Mouse (Mus musculus): Measurements from ENCODE around the gene Nr6a1. TPM values are rescaled to one million over a fixed set of nuclear protein-coding genes. Genes with fewer than 3 reads are reported as not detected.

The Nr6a1 gene
- polyA plus RNA-seq, 1 experiment = 1.3 TPM

DNA sequence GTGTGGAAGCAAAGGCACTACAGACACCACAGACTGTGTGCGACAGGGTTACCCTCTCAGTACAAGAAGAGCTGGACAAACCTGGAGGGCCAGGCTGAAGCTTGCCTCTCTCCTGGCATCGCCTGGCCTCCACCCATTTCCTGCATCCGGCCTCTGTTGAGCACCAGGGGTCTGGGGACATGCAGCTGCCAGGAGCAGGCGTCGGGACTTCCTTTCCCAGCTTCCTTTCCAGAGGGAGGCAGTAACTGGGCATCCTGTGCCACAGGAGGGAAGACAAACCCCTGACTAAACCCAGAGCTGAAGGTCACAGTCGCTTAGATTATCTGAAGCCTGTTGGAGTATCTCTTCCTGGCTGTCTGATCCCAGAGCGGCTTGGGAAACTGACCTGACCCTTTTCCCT is 20.1 kb upstream of the Nr6a1 start:
- 34% methylated on average over 7 of the region's 7 CpGs for WGBS
- DNase-seq (ENCODE audit: low read depth in 1 of 2, low spot score in 2 of 2) = no peak
- H3K27me3 ChIP-seq (ENCODE audit: control insufficient read depth, insufficient read depth, low read length) = no peaks in the 10 kb centered on the region
- no peaks in the 10 kb centered on the region for H3K36me3 ChIP-seq (ENCODE audit: control insufficient read depth, insufficient read depth, low read length)
- no peak for TF ChIP-seq POLR2A (IDR thresholded peaks at IDR 0.05; ENCODE audit: low read depth, low read length)
- no peak overlapping the region for H3K27ac ChIP-seq (ENCODE audit: insufficient read depth, low read length)
- H3K4me3 ChIP-seq (ENCODE audit: extremely low read depth, insufficient read depth, insufficient read length) = no peak overlapping the region
- H3K4me1 ChIP-seq (ENCODE audit: control insufficient read depth, insufficient read depth, insufficient read length) = no peaks in the 10 kb centered on the region

- WGBS = 80% methylated on average over 3 of the region's 3 CpGs
- H3K4me3 ChIP-seq (ENCODE audit: extremely low read depth, insufficient read depth, insufficient read length) = no peak overlapping the region
- no peak for DNase-seq (ENCODE audit: low read depth in 1 of 2, low spot score in 2 of 2)
- H3K27me3 ChIP-seq (ENCODE audit: control insufficient read depth, insufficient read depth, low read length) = no peaks in the 10 kb centered on the region
- H3K27ac ChIP-seq (ENCODE audit: insufficient read depth, low read length) = no peak overlapping the region
- no peak for TF ChIP-seq CTCF (IDR thresholded peaks at IDR 0.05; ENCODE audit: extremely low read depth, insufficient read depth, insufficient read length, insufficient replicate concordance)
- TF ChIP-seq POLR2A (IDR thresholded peaks at IDR 0.05; ENCODE audit: low read depth, low read length) = no peak
- H3K36me3 ChIP-seq (ENCODE audit: control insufficient read depth, insufficient read depth, low read length) = no peaks in the 10 kb centered on the region
- no peaks in the 10 kb centered on the region for H3K4me1 ChIP-seq (ENCODE audit: control insufficient read depth, insufficient read depth, insufficient read length)
These were observed 17.1 kb upstream of the Nr6a1 start for GRCm38 (mm10) chr2:38944460-38945161.

DNA sequence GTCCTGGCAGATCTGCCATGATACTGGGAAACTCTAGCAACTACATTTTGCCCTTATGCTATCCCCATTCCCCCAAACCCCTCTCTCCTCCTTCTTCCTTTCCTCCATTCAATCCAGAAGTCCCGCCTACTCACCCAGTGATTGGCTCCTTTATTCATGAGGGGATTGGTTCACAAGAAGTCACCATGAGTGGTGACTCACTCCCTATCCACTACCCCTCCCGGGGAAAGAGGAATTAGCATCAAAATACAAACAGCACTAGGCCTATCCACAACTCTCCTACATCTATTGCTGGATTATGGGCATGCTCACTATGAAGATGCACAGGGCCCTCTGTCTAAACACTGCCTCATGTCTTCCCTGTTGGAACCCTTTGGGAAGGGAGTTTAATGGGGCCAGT is 16.5 kb upstream of the Nr6a1 start:
- no peak overlapping the region for H3K4me3 ChIP-seq (ENCODE audit: extremely low read depth, insufficient read depth, insufficient read length)
- no peak overlapping the region for H3K27ac ChIP-seq (ENCODE audit: insufficient read depth, low read length)
- no peak for TF ChIP-seq POLR2A (IDR thresholded peaks at IDR 0.05; ENCODE audit: low read depth, low read length)
- TF ChIP-seq CTCF (IDR thresholded peaks at IDR 0.05; ENCODE audit: extremely low read depth, insufficient read depth, insufficient read length, insufficient replicate concordance) = no peak
- H3K27me3 ChIP-seq (ENCODE audit: control insufficient read depth, insufficient read depth, low read length) = no peaks in the 10 kb centered on the region
- H3K4me1 ChIP-seq (ENCODE audit: control insufficient read depth, insufficient read depth, insufficient read length) = no peaks in the 10 kb centered on the region
- no peaks in the 10 kb centered on the region for H3K36me3 ChIP-seq (ENCODE audit: control insufficient read depth, insufficient read depth, low read length)
- WGBS = 49% methylated on average over 2 of the region's 2 CpGs
- DNase-seq (ENCODE audit: low read depth in 1 of 2, low spot score in 2 of 2) = no peak

DNA sequence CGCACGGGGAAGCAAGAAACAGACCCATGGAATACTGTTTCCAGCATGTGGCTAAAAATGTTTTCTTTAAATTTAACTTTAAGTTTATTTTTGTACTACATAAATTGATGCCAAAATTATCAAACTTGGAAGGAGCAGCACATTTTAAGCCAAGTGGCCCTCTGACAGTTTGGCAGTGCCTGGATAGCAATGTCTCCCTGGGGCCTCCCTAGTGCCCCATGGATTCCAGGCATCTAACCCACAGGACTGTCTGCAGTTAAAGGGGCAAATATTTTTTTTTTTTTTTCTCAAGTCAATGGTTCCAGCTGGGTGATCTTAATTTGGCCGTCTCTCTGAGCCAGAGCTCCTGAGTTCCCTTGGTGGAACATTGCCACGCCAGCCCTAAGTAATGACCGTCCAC is 15.7 kb upstream of the Nr6a1 start:
- WGBS = 86% methylated on average over 5 of the region's 5 CpGs
- Histone ChIP-seq H3K4me1 (ENCODE audit: control insufficient read depth, insufficient read depth, insufficient read length) (no peaks in the 10 kb centered on the region), H3K36me3 (ENCODE audit: control insufficient read depth, insufficient read depth, low read length) (no peaks in the 10 kb centered on the region), H3K27ac (ENCODE audit: insufficient read depth, low read length) (no peak overlapping the region), H3K4me3 (ENCODE audit: extremely low read depth, insufficient read depth, insufficient read length) (no peak overlapping the region), H3K27me3 (ENCODE audit: control insufficient read depth, insufficient read depth, low read length) (no peaks in the 10 kb centered on the region)
- no peak for DNase-seq (ENCODE audit: low read depth in 1 of 2, low spot score in 2 of 2)
- TF ChIP-seq CTCF (IDR thresholded peaks at IDR 0.05; ENCODE audit: extremely low read depth, insufficient read depth, insufficient read length, insufficient replicate concordance) (no peak), POLR2A (IDR thresholded peaks at IDR 0.05; ENCODE audit: low read depth, low read length) (no peak)

DNA sequence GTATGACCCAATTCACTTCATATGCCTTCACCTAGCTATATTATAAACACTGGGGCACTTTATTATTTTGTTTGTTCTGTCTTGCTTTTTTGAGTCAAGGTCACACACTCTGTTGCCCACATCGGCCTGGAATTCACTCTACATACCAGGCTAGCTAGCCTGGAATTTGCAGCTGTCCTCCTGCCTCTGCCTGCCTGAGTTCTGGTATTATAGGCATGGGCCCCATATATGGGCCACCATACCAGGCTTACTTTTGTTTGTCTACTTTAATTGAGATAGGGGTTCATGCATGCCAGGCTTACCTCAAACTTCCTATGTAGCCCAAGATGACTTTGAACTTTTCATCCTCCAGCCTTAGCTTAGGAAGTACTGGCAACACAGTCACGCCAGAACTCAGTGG is 14.4 kb upstream of the Nr6a1 start:
- 77% methylated on average over 2 of the region's 2 CpGs for WGBS

DNA sequence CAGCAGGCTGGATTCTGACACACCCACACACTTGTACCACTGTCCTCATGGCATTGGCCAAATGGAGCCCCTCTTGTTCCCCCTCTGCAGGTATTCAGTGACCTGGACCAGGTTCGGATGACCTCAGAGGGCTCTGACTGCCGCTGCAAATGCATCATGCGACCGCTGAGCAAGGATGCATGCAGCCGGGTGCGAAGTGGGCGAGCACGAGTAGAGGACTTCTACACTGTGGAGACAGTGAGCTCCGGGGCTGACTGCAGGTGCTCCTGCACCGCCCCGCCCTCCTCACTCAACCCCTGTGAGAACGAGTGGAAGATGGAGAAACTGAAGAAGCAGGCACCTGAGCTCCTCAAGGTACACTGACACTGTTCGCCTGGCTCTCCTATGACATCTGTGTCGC is 13.9 kb upstream of the Nr6a1 start:
- no peaks in the 10 kb centered on the region for H3K4me1 ChIP-seq (ENCODE audit: control insufficient read depth, insufficient read depth, insufficient read length)
- H3K4me3 ChIP-seq (ENCODE audit: extremely low read depth, insufficient read depth, insufficient read length) = no peak overlapping the region
- no peaks in the 10 kb centered on the region for H3K27me3 ChIP-seq (ENCODE audit: control insufficient read depth, insufficient read depth, low read length)
- H3K27ac ChIP-seq (ENCODE audit: insufficient read depth, low read length) = no peak overlapping the region
- TF ChIP-seq POLR2A (IDR thresholded peaks at IDR 0.05; ENCODE audit: low read depth, low read length) (no peak), CTCF (IDR thresholded peaks at IDR 0.05; ENCODE audit: extremely low read depth, insufficient read depth, insufficient read length, insufficient replicate concordance) (no peak)
- WGBS = 87% methylated on average over 14 of the region's 14 CpGs
- DNase-seq (ENCODE audit: low read depth in 1 of 2, low spot score in 2 of 2) = no peak
- no peaks in the 10 kb centered on the region for H3K36me3 ChIP-seq (ENCODE audit: control insufficient read depth, insufficient read depth, low read length)

More for the DNA sequence above, 14.4 kb upstream of the Nr6a1 start:
- no peaks in the 10 kb centered on the region for H3K4me1 ChIP-seq (ENCODE audit: control insufficient read depth, insufficient read depth, insufficient read length)
- TF ChIP-seq POLR2A (IDR thresholded peaks at IDR 0.05; ENCODE audit: low read depth, low read length) (no peak), CTCF (IDR thresholded peaks at IDR 0.05; ENCODE audit: extremely low read depth, insufficient read depth, insufficient read length, insufficient replicate concordance) (no peak)
- H3K4me3 ChIP-seq (ENCODE audit: extremely low read depth, insufficient read depth, insufficient read length) = no peak overlapping the region
- DNase-seq (ENCODE audit: low read depth in 1 of 2, low spot score in 2 of 2) = no peak
- H3K36me3 ChIP-seq (ENCODE audit: control insufficient read depth, insufficient read depth, low read length) = no peaks in the 10 kb centered on the region
- no peaks in the 10 kb centered on the region for H3K27me3 ChIP-seq (ENCODE audit: control insufficient read depth, insufficient read depth, low read length)
- no peak overlapping the region for H3K27ac ChIP-seq (ENCODE audit: insufficient read depth, low read length)

DNA sequence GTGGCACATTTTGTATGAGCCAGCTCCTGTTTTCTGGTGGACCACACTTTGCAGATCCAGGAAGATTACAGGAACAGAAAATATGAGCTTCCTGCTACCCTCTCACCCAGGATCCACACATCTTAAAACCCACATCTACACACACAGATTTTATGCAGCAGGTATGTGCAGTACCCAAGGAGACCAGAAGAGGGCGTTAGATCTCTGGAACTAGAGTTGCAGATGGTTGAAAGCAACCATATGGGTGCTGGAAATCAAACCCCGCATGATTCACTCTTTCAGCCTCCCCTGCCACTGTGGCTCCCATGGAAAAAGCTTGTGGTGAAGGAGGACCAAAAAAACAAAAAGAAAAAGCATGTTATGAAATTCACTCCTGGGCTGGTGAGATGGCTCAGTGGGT is 11.6 kb upstream of the Nr6a1 start:
- Histone ChIP-seq H3K36me3 (ENCODE audit: control insufficient read depth, insufficient read depth, low read length) (no peaks in the 10 kb centered on the region), H3K4me3 (ENCODE audit: extremely low read depth, insufficient read depth, insufficient read length) (no peak overlapping the region), H3K27ac (ENCODE audit: insufficient read depth, low read length) (no peak overlapping the region), H3K27me3 (ENCODE audit: control insufficient read depth, insufficient read depth, low read length) (no peaks in the 10 kb centered on the region), H3K4me1 (ENCODE audit: control insufficient read depth, insufficient read depth, insufficient read length) (no peaks in the 10 kb centered on the region)
- no peak for TF ChIP-seq CTCF (IDR thresholded peaks at IDR 0.05; ENCODE audit: extremely low read depth, insufficient read depth, insufficient read length, insufficient replicate concordance)
- no peak for TF ChIP-seq POLR2A (IDR thresholded peaks at IDR 0.05; ENCODE audit: low read depth, low read length)
- WGBS = 73% methylated on average over 2 of the region's 2 CpGs
- DNase-seq (ENCODE audit: low read depth in 1 of 2, low spot score in 2 of 2) = no peak
